1 mouse cellular context compared by ENCODE assay signal in the genomic region with DNA sequence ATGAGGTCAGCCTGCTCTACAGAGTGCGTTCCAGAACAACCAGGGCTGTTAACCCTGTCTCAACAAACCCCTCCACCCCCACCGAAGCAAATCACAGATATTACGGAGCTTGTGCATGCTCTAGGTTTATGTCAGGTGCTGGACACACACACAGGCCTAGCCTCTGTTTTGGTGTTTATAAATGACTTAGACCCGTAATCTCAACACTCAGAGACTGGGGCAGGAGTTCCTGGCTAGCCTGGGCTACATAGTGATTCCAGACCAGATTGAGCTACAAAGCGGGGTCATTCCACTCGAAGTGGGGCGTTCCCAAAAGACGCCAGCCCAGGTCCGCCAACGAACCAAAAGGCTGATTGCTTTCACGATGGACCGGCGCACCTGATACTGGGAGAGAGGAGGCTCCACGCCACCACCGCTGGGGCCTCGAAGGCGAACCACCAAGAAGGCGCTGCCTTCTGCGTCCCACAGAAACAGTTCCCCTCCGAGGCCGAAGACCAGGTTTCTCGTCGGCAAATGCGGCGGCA.
A peak's percentile ranks its signal among the peaks of the same experiment; 100 is the strongest.
TF ChIP-seq lines count a peak whose summit lies in the region.

No protein-coding gene starts in this region.

TF ChIP-seq in MEL, 35 proteins besides CTCF, POLR2A, EP300 and RAD21:
- TF ChIP-seq GABPA (IDR thresholded peaks at IDR 0.05; ENCODE audit: low read depth, low read length) (no peak), CHD1 (IDR thresholded peaks at IDR 0.05; ENCODE audit: low read depth, low read length) (peak; percentile 76; the same call in 1 of the 2 replicates), RCOR1 (IDR thresholded peaks at IDR 0.05; ENCODE audit: low read depth, low read length) (no peak), JUND (IDR thresholded peaks at IDR 0.05; ENCODE audit: low read depth, low read length) (no peak), MEF2A (IDR thresholded peaks at IDR 0.05; ENCODE audit: extremely low read depth, insufficient replicate concordance, low read depth, low read length, poor library complexity, severe bottlenecking) (no peak), MXI1 (IDR thresholded peaks at IDR 0.05; ENCODE audit: low read depth, low read length) (peak; percentile 54; the same call in 1 of the 2 replicates), UBTF (IDR thresholded peaks at IDR 0.05; ENCODE audit: borderline replicate concordance, insufficient read depth, low read depth, low read length) (no peak), SIN3A (IDR thresholded peaks at IDR 0.05; ENCODE audit: low read length) (no peak; the same call in 1 of the 2 replicates), POLR2AphosphoS2 (IDR thresholded peaks at IDR 0.05; ENCODE audit: low read length) (no peak), ETS1 (IDR thresholded peaks at IDR 0.05; ENCODE audit: low read depth, low read length) (0 out of 2 replicates have a peak, but pooled peaks have one; percentile 3), ELF1 (IDR thresholded peaks at IDR 0.05; ENCODE audit: low read depth, low read length) (no peak), TCF12 (IDR thresholded peaks at IDR 0.05; ENCODE audit: low read depth, low read length) (no peak), NRF1 (IDR thresholded peaks at IDR 0.05; ENCODE audit: insufficient read depth, low read depth, low read length, poor library complexity, severe bottlenecking) (no peak), NELFE (IDR thresholded peaks at IDR 0.05; ENCODE audit: low read depth, low read length) (no peak), MAX (IDR thresholded peaks at IDR 0.05; ENCODE audit: low read length) (no peak; the same call in 1 of the 2 replicates), MAFK (IDR thresholded peaks at IDR 0.05; ENCODE audit: borderline replicate concordance, low read depth, low read length) (no peak), SMC3 (IDR thresholded peaks at IDR 0.05; ENCODE audit: low read depth, low read length) (no peak), MYB (IDR thresholded peaks at IDR 0.05; ENCODE audit: low read depth, low read length) (no peak)
